Mouse (Mus musculus) midbrain, embryonic 12.5 days (tissue): ENCODE measurements around the gene Npas1. TPM values are rescaled to one million over a fixed set of nuclear protein-coding genes. Genes with fewer than 3 reads are reported as not detected.
A peak's percentile ranks its signal among the peaks of the same experiment; 100 is the strongest.

ENCODE experiments used
- ATAC-seq: fragments of 200-750 bp; cut with Nextera tagmentation; 2 replicates; pipeline ENCODE4 v1.8.0; 2017; ENCODE audit warnings: low read depth, moderate TSS enrichment, moderate library complexity; ENCODE audit not compliant: low FRiP score
- H3K27ac ChIP-seq: fragments of 300-500 bp; sonication (generic); replicated peaks from 2 replicates; pipeline ENCODE4 v1.5.1; 2016; ENCODE audit warnings: mild to moderate bottlenecking
- H3K27me3 ChIP-seq: fragments of 300-500 bp; sonication (generic); 2 replicates; pipeline ENCODE4 v1.6.1; 2016; ENCODE audit warnings: mild to moderate bottlenecking
- H3K36me3 ChIP-seq: fragments of 300-500 bp; sonication (generic); 2 replicates; pipeline ENCODE4 v1.6.1; 2016
- H3K4me1 ChIP-seq: fragments of 300-500 bp; sonication (generic); 2 replicates; pipeline ENCODE4 v1.6.1; 2016
- H3K4me2 ChIP-seq: fragments of 300-500 bp; sonication (generic); replicated peaks from 2 replicates; pipeline ENCODE4 v1.6.1; 2016; ENCODE audit warnings: mild to moderate bottlenecking, moderate library complexity
- H3K4me3 ChIP-seq: fragments of 300-500 bp; sonication (generic); 2 replicates; pipeline ENCODE4 v1.5.1; 2016; ENCODE audit warnings: mild to moderate bottlenecking
- H3K9ac ChIP-seq: fragments of 300-500 bp; sonication (generic); replicated peaks from 2 replicates; pipeline ENCODE4 v1.6.1; 2016; ENCODE audit warnings: mild to moderate bottlenecking, moderate library complexity
- H3K9me3 ChIP-seq: fragments of 300-500 bp; sonication (generic); 2 replicates; pipeline ENCODE4 v1.6.1; 2016; ENCODE audit warnings: mild to moderate bottlenecking
- WGBS: fragments of 180-500 bp; shearing (Covaris S2); methylation state at CpG from one replicate; pipeline ENCODE4 v1.1.7; 2016; 5-methylcytosine and 5-hydroxymethylcytosine counted together
- polyA plus RNA-seq: library from polyadenylated mRNA; unstranded; fragments of >200 nt; fragmentation: Nextera tagmentation; extraction: Ambion mirVana; gene quantifications from 2 replicates; pipeline ENCODE4 v1.2.1, GENCODE M21; 2016

Gene Npas1
- polyA plus RNA-seq, 1 experiment from 2014 or later = 0.93 TPM

DNA sequence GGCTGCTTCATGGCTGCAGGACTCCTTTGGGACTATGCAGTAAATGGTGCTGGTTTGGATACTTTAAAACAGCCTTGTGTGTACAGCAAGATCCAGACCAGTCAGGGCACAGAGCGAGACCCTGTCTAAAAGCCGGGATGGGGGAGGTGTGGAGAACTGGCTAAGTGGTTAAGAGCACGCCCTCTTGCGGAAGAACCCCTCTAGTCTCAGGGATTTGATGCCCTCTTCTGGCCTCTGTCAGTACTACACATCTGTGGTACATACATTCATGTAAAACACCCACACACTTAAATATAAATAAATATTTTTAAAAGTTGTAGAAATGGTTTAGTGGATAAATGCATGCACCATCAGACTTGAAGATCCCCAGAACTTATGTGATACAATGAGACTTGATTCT is 11.0 kb downstream of the Npas1 start:
- H3K9me3 ChIP-seq = no peaks in the 10 kb centered on the region
- peaks cover 73% of the 10 kb centered on the region for H3K27me3 ChIP-seq
- peaks cover 10% of the 10 kb centered on the region for H3K4me1 ChIP-seq
- no peak overlapping the region for H3K9ac ChIP-seq
- no peak overlapping the region for H3K4me2 ChIP-seq
- 66% methylated on average over 4 of the region's 4 CpGs for WGBS
- no peak for ATAC-seq
- no peak overlapping the region for H3K27ac ChIP-seq
- H3K4me3 ChIP-seq = no peak overlapping the region
- no peaks in the 10 kb centered on the region for H3K36me3 ChIP-seq

DNA sequence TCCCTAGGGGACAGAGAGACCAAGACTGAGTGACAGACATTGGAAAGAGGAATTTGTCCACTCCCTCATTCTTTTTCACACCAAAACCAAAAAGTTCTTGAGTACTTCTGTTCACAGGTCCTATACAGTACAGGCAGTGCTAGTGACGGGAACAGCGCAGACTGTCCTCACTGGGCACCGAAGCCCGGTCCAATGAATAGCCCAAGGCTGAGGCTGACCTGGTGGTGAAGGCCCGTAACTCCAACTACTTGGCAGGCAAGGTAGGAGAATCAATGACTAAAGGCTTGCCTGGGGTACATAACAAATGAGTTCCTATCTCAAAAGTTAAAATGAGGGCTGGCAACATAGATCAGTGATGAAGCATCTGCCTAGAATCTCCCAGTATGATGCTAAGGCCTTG is 12.0 kb downstream of the Npas1 start:
- H3K36me3 ChIP-seq = no peaks in the 10 kb centered on the region
- no peak overlapping the region for H3K4me2 ChIP-seq
- peaks cover 10% of the 10 kb centered on the region for H3K4me1 ChIP-seq
- peaks cover 72% of the 10 kb centered on the region for H3K27me3 ChIP-seq
- H3K27ac ChIP-seq = no peak overlapping the region
- 90% methylated on average over 5 of the region's 5 CpGs for WGBS
- ATAC-seq = no peak
- no peak overlapping the region for H3K9ac ChIP-seq
- H3K4me3 ChIP-seq = no peak overlapping the region
- no peaks in the 10 kb centered on the region for H3K9me3 ChIP-seq

DNA sequence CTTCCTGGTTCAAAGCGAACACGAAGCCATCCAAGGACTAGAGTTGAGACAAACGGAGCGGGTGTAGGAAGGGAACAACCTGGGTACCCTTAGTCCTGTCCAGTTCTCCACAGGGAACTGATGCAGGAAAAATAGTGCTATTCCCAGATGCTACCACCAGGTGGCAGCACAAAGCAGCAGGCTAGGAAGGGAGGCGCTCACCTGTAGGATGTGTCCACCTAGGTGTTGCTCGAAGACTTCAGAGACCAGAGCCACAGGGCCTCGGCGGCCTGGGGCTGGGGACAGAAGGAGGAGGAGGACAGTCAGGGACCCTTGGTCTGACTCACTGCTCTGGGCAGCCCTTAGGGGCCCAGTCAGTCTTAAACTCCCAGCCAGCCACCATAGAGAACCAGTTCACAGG is 12.4 kb downstream of the Npas1 start:
- no peaks in the 10 kb centered on the region for H3K9me3 ChIP-seq
- no peak overlapping the region for H3K4me2 ChIP-seq
- ATAC-seq = no peak
- no peak overlapping the region for H3K27ac ChIP-seq
- no peaks in the 10 kb centered on the region for H3K36me3 ChIP-seq
- no peak overlapping the region for H3K4me3 ChIP-seq
- WGBS = 22% methylated on average over 8 of the region's 8 CpGs
- peaks cover 10% of the 10 kb centered on the region for H3K4me1 ChIP-seq
- peaks cover 72% of the 10 kb centered on the region for H3K27me3 ChIP-seq
- H3K9ac ChIP-seq = no peak overlapping the region

DNA sequence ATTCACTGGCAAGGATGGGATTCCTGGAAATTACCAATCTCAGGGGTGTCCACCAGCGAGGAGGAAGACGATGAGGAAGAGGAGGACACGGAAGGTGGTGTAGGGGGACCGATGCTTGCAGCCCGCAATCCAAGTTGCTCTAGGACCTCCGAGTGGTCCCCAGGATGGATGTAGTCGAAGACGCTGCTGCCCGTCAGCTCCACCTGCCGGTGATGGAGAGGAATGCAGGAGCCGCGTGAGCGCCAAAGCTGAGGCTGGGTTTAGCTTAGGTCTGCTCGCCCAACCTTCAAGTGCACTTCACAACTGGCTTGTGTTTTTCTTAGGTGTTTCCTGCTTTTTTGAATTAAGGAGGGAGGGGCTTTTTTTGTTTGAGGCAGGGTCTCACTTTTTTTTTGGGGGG is 14.3 kb downstream of the Npas1 start:
- H3K9ac ChIP-seq = no peak overlapping the region
- H3K4me3 ChIP-seq = no peak overlapping the region
- no peak overlapping the region for H3K4me2 ChIP-seq
- no peak overlapping the region for H3K27ac ChIP-seq
- H3K27me3 ChIP-seq = peaks cover 53% of the 10 kb centered on the region
- no peaks in the 10 kb centered on the region for H3K36me3 ChIP-seq
- peak; percentile 61; the same call in 1 of the 2 replicates for ATAC-seq
- peaks cover 7% of the 10 kb centered on the region for H3K4me1 ChIP-seq
- H3K9me3 ChIP-seq = no peaks in the 10 kb centered on the region
- 2% methylated on average over 14 of the region's 14 CpGs for WGBS

DNA sequence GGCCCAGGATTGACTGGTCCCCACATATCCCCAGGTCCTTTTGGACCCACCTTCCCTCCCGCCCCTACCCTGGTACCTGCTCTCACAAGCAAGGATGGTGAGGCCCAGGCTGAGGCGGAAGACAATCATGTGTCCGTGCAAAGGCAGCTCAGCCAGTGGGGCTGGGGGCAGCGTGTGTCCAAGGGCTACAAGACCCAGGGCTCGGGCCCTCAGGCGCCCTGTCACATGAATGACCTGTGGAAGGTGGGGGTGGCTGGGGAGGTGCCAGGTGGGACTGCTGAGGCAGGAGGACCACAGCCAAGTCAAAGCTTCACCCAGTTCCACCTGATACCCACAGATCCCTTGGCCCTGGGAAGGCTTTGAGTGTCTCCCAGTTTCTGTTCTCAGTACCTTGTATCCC is 15.8 kb downstream of the Npas1 start:
- Histone ChIP-seq H3K27me3 (peaks cover 51% of the 10 kb centered on the region), H3K4me2 (no peak overlapping the region), H3K4me1 (no peaks in the 10 kb centered on the region), H3K4me3 (no peak overlapping the region), H3K9ac (no peak overlapping the region), H3K9me3 (no peaks in the 10 kb centered on the region), H3K27ac (no peak overlapping the region), H3K36me3 (no peaks in the 10 kb centered on the region)
- ATAC-seq = no peak
- WGBS = 83% methylated on average over 6 of the region's 6 CpGs

DNA sequence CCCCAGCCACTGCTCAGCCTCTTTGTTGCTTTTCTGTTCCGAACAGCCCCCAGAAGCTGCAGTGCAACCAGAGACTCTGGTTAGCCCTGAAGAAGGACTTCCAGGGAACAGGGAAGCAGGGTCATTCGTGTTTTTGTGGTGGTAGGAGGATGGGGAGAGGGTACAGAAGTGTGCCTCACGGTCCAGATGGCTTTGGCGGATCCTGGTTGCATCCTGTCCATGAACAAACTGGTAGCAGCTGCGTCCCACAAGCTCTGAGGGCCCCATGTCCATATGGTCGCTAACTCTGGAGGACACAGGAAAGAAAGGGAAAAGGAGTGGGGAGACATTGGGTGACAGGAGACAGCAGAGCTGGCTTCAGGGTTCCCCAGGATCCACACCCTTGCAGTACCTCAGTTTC is 16.4 kb downstream of the Npas1 start:
- Histone ChIP-seq H3K27ac (no peak overlapping the region), H3K4me3 (no peak overlapping the region), H3K27me3 (peaks cover 46% of the 10 kb centered on the region), H3K4me1 (no peaks in the 10 kb centered on the region), H3K36me3 (0 out of 2 replicates have a peak, but pooled peaks cover 3% of the 10 kb centered on the region), H3K4me2 (no peak overlapping the region), H3K9me3 (no peaks in the 10 kb centered on the region), H3K9ac (no peak overlapping the region)
- ATAC-seq = no peak
- WGBS = 68% methylated on average over 6 of the region's 6 CpGs

DNA sequence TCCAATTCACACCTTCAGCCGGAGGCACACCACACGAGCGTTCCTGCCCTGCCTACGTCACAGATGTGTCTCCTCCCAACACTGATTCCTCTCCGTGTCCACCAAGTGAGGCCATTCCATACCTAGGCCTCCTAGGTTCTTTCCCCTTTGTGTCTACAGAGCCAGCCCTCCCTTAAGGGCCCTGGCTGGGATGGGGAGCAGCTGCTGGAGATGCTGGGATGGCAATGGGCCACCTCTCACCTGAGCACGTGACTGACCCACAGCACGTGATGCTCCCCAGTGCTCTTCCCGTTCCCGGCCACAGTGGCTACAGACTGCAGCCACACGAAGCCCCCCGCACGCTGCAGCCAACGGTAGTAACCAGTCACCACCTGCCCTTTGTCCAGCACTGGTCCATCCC is 17.0 kb downstream of the Npas1 start:
- Histone ChIP-seq H3K27me3 (peaks cover 41% of the 10 kb centered on the region), H3K27ac (no peak overlapping the region), H3K4me1 (no peaks in the 10 kb centered on the region), H3K9me3 (no peaks in the 10 kb centered on the region), H3K36me3 (peaks cover 8% of the 10 kb centered on the region; the same call in 1 of the 2 replicates), H3K9ac (no peak overlapping the region), H3K4me2 (no peak overlapping the region), H3K4me3 (no peak overlapping the region)
- WGBS = 67% methylated on average over 13 of the region's 13 CpGs
- ATAC-seq = no peak

DNA sequence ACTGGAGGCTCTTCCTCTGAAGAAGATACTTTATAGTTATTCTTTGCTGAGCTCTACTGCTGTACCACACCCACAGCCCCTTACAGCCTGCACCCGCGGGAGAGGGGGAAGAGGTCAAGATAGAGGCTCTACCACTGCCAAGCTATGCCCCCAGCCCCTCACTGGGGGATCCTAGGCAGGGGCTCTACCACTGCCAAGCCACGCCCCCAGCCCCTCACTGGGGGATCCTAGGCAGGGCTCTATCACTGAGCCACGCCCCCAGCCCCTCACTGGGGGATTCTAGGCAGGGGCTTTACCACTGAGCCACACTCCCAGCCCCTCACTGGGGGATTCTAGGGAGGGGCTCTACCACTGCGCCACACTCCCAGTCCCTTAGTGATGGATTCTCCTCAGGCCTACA is 21.2 kb downstream of the Npas1 start:
- no peak overlapping the region for H3K27ac ChIP-seq
- H3K36me3 ChIP-seq = peaks cover 9% of the 10 kb centered on the region; the same call in 1 of the 2 replicates
- H3K4me3 ChIP-seq = no peak overlapping the region
- peaks cover 24% of the 10 kb centered on the region for H3K27me3 ChIP-seq
- ATAC-seq = no peak
- H3K9ac ChIP-seq = no peak overlapping the region; the same call in 1 of the 2 replicates
- no peaks in the 10 kb centered on the region for H3K9me3 ChIP-seq
- 87% methylated on average over 5 of the region's 5 CpGs for WGBS
- H3K4me2 ChIP-seq = no peak overlapping the region
- peaks cover 8% of the 10 kb centered on the region for H3K4me1 ChIP-seq

DNA sequence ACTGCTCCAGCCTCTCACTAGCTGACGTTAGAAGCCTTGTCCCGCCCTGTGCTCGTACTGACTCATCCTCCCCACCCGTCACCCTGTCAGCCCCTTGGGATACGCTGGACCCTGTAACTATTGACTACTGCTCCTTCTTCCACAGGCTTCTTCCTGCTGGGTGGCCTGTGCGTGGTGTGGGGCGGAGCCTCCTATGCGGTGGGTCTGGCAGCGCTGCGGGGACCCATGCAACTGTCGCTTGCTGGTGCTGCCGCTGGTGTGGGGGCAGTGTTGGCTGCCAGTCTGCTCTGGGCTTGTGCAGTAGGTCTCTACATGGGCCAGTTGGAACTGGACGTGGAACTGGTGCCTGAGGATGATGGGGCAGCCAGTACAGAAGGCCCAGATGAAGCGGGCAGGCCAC is 22.5 kb downstream of the Npas1 start:
- H3K4me3 ChIP-seq = no peak overlapping the region
- H3K4me1 ChIP-seq = peaks cover 8% of the 10 kb centered on the region
- H3K36me3 ChIP-seq = peaks cover 9% of the 10 kb centered on the region; the same call in 1 of the 2 replicates
- H3K4me2 ChIP-seq = no peak overlapping the region
- H3K27me3 ChIP-seq = peaks cover 23% of the 10 kb centered on the region
- H3K9ac ChIP-seq = no peak overlapping the region
- 95% methylated on average over 14 of the region's 14 CpGs for WGBS
- H3K9me3 ChIP-seq = no peaks in the 10 kb centered on the region
- ATAC-seq = no peak
- no peak overlapping the region for H3K27ac ChIP-seq

DNA sequence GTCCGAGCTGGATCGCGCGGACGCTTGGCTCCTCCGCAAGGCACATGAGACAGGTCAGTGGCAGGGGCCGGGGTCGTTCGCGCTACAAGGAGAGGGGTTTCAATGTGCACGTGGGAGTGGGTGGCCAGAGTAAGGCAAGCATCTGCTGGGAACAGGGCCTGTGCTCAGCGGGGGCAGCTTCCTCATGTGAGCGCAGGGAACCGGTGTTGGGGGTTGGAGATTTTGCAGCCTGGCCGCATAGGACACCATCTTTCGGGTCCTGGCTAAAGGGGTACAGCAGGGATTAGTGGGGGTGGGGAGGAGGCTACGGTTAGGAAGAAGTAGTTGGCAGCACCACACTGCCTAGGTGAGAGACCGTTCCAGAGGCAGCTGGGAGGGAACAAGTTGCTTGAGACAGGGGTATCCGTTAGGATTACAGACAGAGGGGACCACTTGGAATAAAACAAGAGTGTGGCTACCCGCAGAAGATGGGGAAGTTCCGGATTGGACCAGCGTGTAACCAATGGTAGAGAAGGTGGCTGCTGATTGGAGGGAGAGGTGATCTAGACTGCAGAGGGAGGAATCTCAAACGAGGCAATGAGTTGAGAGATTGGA is 24.3 kb downstream of the Npas1 start:
- Histone ChIP-seq H3K27me3 (peaks cover 23% of the 10 kb centered on the region), H3K4me3 (peak overlapping the region; percentile 68), H3K4me2 (peak overlapping the region; percentile 94), H3K36me3 (peaks cover 9% of the 10 kb centered on the region; the same call in 1 of the 2 replicates), H3K9me3 (no peaks in the 10 kb centered on the region), H3K9ac (peak overlapping the region; percentile 78), H3K4me1 (peaks cover 8% of the 10 kb centered on the region), H3K27ac (peak overlapping the region; percentile 20)
- peak; percentile 73 for ATAC-seq
- whole genome bisulfite sequencing = under 1% methylated on average over 23 of the region's 23 CpGs

DNA sequence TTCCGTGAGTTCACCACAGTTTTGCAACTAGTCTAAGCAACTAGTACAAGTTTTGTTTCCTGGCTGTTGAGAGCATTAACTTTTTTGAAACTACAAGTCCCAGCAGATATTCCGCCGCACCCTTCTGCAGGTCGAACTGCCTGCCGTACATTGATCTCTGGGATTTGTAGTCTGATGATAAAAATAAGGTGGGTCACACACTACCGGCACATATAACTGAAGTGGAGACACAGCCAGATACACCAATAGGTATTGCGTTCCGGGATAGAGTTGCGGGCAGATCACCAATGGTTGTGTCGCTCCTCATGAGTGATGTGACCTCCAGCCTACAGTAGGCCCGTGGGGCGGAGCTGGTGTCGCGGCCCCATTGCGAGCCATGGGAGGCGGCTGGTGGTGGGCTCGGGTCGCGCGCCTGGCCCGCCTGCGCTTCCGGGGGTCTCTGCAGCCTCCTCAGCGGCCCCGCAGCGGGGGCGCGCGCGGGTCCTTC is 24.9 kb downstream of the Npas1 start, which contains the start of gene Tmem160:
Gene Tmem160 (plus strand): TSS at position 193 of the 487 bp plus-strand sequence.
- peak; percentile 97 for ATAC-seq
- Histone ChIP-seq H3K27me3 (peaks cover 23% of the 10 kb centered on the region), H3K27ac (peak within 1 kb of the TSS; percentile 20), H3K4me2 (peak within 1 kb of the TSS; percentile 94), H3K4me1 (peaks cover 8% of the 10 kb centered on the region), H3K4me3 (peak within 1 kb of the TSS; percentile 68), H3K9ac (peak within 1 kb of the TSS; percentile 78), H3K9me3 (no peaks in the 10 kb centered on the region), H3K36me3 (peaks cover 9% of the 10 kb centered on the region; the same call in 1 of the 2 replicates)
- WGBS = 1% methylated on average over 30 of the region's 30 CpGs

DNA sequence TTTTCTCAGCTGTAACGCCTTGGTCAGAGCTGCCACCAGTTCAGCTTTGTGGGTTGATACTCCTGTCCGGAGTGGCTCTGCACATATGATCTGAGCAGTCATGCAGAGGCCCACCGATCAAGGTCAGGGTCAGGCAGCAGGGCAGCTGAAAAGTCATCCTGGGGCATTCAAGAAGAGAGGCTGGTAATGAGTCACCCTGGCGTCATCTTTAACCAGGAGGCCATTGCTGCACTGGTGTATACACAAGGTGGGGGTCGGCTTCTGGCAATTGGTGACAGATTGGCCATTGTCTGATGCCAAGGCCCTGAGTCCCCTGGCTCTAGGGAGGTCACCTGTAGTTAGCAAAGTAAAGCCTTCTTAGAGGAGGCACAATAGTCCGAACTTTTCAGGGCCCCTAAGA is 25.9 kb downstream of the Npas1 start:
- WGBS = 86% methylated on average over 6 of the region's 6 CpGs
- Histone ChIP-seq H3K9me3 (no peaks in the 10 kb centered on the region), H3K27me3 (peaks cover 23% of the 10 kb centered on the region), H3K9ac (no peak overlapping the region), H3K4me3 (no peak overlapping the region), H3K36me3 (peaks cover 9% of the 10 kb centered on the region; the same call in 1 of the 2 replicates), H3K4me1 (peaks cover 8% of the 10 kb centered on the region), H3K4me2 (no peak overlapping the region), H3K27ac (no peak overlapping the region)
- ATAC-seq = no peak
